Mouse (Mus musculus): ENCODE data around the gene Ubxn2a. TPM values are rescaled to one million over a fixed set of nuclear protein-coding genes. Genes with fewer than 3 reads are reported as not detected.
"Not testable (repeated sequence)": the region's sequence is repeated elsewhere in the genome, so short reads cannot be mapped to it uniquely, and the experiment has no call there.

Ubxn2a gene
- 33.7 and 35.7 TPM in 2 replicates for polyA plus RNA-seq (2015; fragmentation: Nextera tagmentation; extraction: Ambion mirVana)

DNA sequence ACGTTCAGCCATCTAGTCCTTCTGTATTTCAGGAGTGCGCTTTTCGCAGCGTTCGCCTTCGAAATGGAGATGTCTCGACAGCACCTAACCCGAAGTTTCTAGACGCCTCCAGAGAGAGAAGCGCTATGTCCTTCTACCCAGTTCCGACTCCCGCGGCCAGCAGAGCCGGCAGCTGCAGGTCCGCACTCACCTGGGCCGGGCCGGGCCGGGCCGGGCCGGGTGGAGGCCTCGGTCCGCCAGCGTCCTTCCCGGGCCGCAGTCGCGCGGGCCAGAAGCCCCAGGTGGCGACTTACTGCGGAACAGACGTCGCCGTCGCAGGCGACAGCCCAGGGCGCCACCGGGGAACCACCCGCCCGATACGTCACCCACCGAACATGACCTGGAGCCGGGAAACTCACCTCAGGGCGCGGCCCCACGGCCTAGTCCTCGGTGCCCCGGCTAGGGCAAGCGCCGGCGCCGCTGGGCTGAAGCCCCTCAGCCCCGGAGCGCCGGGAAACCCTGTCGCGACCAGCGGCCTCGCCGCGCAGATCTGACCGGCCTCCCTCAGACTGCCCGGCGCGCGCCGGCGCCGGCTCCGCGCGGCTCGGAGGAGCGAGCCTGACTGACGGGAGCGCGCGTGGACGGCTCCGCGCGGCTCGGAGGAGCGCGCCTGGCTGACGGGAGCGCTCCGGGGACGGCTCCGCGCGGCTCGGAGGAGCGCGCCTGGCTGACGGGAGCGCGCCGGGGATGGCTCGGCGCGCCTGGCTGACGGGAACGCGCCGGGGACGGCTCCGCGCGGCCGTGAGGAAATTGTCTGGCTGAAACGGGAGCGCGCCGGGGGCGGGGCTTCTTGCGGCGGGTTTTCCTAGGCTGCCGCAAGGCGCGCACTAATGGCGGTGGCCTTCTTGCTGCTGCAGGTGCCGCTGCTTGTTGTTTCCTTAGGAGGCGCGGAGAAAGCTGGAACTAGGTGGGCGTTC, at the start of gene Ubxn2a:
Ubxn2a (minus strand) TSS at position 755 of the 956 bp plus-strand sequence.
- Histone ChIP-seq H3K9ac (replicated peaks) (peak within 1 kb of the TSS; percentile 82), H3K4me2 (replicated peaks) (peak within 1 kb of the TSS; percentile 75), H3K9me3 (no peaks in the 10 kb centered on the region), H3K4me1 (replicated peaks) (peaks cover 3% of the 10 kb centered on the region; the same call in 1 of the 2 replicates), H3K27ac (peak within 1 kb of the TSS; percentile 85), H3K36me3 (no peaks in the 10 kb centered on the region), H3K4me3 (replicated peaks) (peak within 1 kb of the TSS; percentile 74), H3K27me3 (no peaks in the 10 kb centered on the region)
- ATAC-seq: peak; percentile 97
- WGBS: under 1% methylated on average over 124 of the region's 125 CpGs

GRCm38 (mm10) chr12:4953156-4953555, 45.7 kb upstream of the Ubxn2a start:
- Histone ChIP-seq H3K27ac (no peak overlapping the region), H3K27me3 (no peaks in the 10 kb centered on the region), H3K4me3 (replicated peaks) (no peak overlapping the region), H3K4me1 (replicated peaks) (no peaks in the 10 kb centered on the region), H3K9me3 (no peaks in the 10 kb centered on the region), H3K4me2 (replicated peaks) (no peak overlapping the region), H3K9ac (replicated peaks) (no peak overlapping the region), H3K36me3 (peaks cover 61% of the 10 kb centered on the region)
- WGBS: 89% methylated on average over 4 of the region's 4 CpGs
- ATAC-seq: no peak

- Histone ChIP-seq H3K9me3 (no peaks in the 10 kb centered on the region), H3K36me3 (peaks cover 68% of the 10 kb centered on the region), H3K4me1 (replicated peaks) (no peaks in the 10 kb centered on the region), H3K9ac (replicated peaks) (no peak overlapping the region), H3K27ac (no peak overlapping the region), H3K27me3 (no peaks in the 10 kb centered on the region), H3K4me2 (replicated peaks) (no peak overlapping the region), H3K4me3 (replicated peaks) (no peak overlapping the region)
- ATAC-seq: no peak
- WGBS: 97% methylated on average over 1 of the region's 1 CpGs
These were observed 44.8 kb upstream of the Ubxn2a start for GRCm38 (mm10) chr12:4952272-4952671.

- no peak for ATAC-seq
- Histone ChIP-seq H3K27ac (no peak overlapping the region), H3K9me3 (no peaks in the 10 kb centered on the region), H3K27me3 (no peaks in the 10 kb centered on the region), H3K4me1 (replicated peaks) (no peaks in the 10 kb centered on the region), H3K4me2 (replicated peaks) (no peak overlapping the region), H3K36me3 (no peaks in the 10 kb centered on the region), H3K4me3 (replicated peaks) (no peak overlapping the region), H3K9ac (replicated peaks) (no peak overlapping the region)
- WGBS: 96% methylated on average over 3 of the region's 3 CpGs
These were observed 23.5 kb upstream of the Ubxn2a start for GRCm38 (mm10) chr12:4930820-4931548.

DNA sequence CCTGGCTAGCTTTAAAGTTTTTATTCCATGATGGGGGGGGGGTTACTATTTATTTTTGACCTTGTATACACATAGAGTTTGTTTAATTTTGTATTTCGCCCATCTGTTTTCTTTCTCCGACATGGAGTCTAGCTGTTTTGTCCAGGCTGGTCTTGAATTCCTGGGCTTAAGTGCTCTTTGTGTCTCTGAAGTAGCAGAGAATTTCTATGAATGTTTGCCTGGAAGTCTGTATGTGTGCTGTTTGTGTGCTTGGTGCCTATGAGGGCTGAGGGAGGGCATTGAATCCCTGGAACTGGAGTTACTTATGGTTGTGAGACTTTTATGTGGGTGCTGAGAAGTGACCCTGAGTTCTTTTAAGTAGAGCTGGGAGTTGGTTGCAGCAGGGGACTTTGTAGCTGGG, 20.7 kb upstream of the Ubxn2a start:
- 97% methylated on average over 2 of the region's 2 CpGs for WGBS
- no peak overlapping the region for H3K4me2 ChIP-seq (replicated peaks)
- no peaks in the 10 kb centered on the region for H3K27me3 ChIP-seq
- H3K9me3 ChIP-seq: no peaks in the 10 kb centered on the region
- H3K27ac ChIP-seq: no peak overlapping the region
- no peaks in the 10 kb centered on the region for H3K36me3 ChIP-seq
- no peak for ATAC-seq
- H3K4me1 ChIP-seq (replicated peaks): no peaks in the 10 kb centered on the region
- H3K4me3 ChIP-seq (replicated peaks): no peak overlapping the region
- H3K9ac ChIP-seq (replicated peaks): no peak overlapping the region

- H3K4me1 ChIP-seq (replicated peaks): peaks cover 29% of the 10 kb centered on the region
- no peaks in the 10 kb centered on the region for H3K27me3 ChIP-seq
- H3K9me3 ChIP-seq: no peaks in the 10 kb centered on the region
- H3K4me3 ChIP-seq (replicated peaks): peak overlapping the region; percentile 96
- H3K4me2 ChIP-seq (replicated peaks): peak overlapping the region; percentile 85
- no peaks in the 10 kb centered on the region for H3K36me3 ChIP-seq
- H3K27ac ChIP-seq: peak overlapping the region; percentile 99
- peak overlapping the region; percentile 99 for H3K9ac ChIP-seq (replicated peaks)
- no peak; the same call in 1 of the 2 replicates for ATAC-seq
- under 1% methylated on average over 47 of the region's 48 CpGs for WGBS
These were observed 10.5 kb upstream of the Ubxn2a start for GRCm38 (mm10) chr12:4917805-4918591.

- H3K27me3 ChIP-seq: no peaks in the 10 kb centered on the region
- H3K9ac ChIP-seq (replicated peaks): peak within 1 kb of the TSS; percentile 99
- peak within 1 kb of the TSS; percentile 99 for H3K27ac ChIP-seq
- whole genome bisulfite sequencing: under 1% methylated on average over 73 of the region's 89 CpGs
- H3K4me3 ChIP-seq (replicated peaks): peak within 1 kb of the TSS; percentile 96
- peak; percentile 98 for ATAC-seq
- H3K9me3 ChIP-seq: no peaks in the 10 kb centered on the region
- peaks cover 29% of the 10 kb centered on the region for H3K4me1 ChIP-seq (replicated peaks)
- H3K4me2 ChIP-seq (replicated peaks): peak within 1 kb of the TSS; percentile 85
- no peaks in the 10 kb centered on the region for H3K36me3 ChIP-seq
These were observed 9.7 kb upstream of the Ubxn2a start, which contains the start of gene Atad2b for GRCm38 (mm10) chr12:4916994-4917804. Atad2b (plus strand) TSS chr12:4917353.

- ATAC-seq: no peak
- Histone ChIP-seq H3K4me3 (replicated peaks) (no peak overlapping the region), H3K9me3 (no peaks in the 10 kb centered on the region), H3K27me3 (no peaks in the 10 kb centered on the region), H3K9ac (replicated peaks) (no peak overlapping the region), H3K27ac (no peak overlapping the region), H3K4me1 (replicated peaks) (peaks cover 16% of the 10 kb centered on the region), H3K4me2 (replicated peaks) (no peak overlapping the region), H3K36me3 (no peaks in the 10 kb centered on the region)
- 86% methylated on average over 3 of the region's 3 CpGs for WGBS
These were observed 7.4 kb upstream of the Ubxn2a start for GRCm38 (mm10) chr12:4914944-4915343.

- WGBS: 16% methylated on average over 3 of the region's 3 CpGs
- Histone ChIP-seq H3K27ac (no peak overlapping the region), H3K9ac (replicated peaks) (no peak overlapping the region), H3K36me3 (no peaks in the 10 kb centered on the region), H3K4me1 (replicated peaks) (peaks cover 11% of the 10 kb centered on the region), H3K4me2 (replicated peaks) (no peak overlapping the region), H3K9me3 (no peaks in the 10 kb centered on the region), H3K27me3 (no peaks in the 10 kb centered on the region), H3K4me3 (replicated peaks) (no peak overlapping the region)
- no peak for ATAC-seq
These were observed 6.9 kb upstream of the Ubxn2a start for GRCm38 (mm10) chr12:4914441-4914840.

DNA sequence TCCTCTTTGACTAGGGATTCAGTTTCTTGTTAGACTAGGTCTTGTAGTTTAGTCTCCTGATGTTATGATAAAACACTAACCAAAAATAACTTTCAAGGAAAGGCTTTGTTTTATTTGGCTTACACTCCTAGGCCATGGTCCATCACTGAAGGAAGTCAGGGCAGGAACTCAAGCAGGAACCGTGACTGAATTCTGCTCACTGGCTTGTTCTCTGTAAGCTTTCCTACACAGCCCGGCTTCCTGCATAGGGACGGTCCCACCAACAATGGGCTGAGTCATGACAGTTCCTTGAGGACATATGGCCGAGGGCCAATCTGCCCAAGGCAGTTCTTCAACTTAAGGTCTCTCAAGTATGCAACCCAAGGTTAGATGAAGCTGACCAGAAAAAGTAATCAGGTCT, 4.2 kb upstream of the Ubxn2a start:
- no peaks in the 10 kb centered on the region for H3K4me1 ChIP-seq (replicated peaks)
- no peaks in the 10 kb centered on the region for H3K36me3 ChIP-seq
- no peak overlapping the region for H3K27ac ChIP-seq
- no peaks in the 10 kb centered on the region for H3K27me3 ChIP-seq
- H3K4me3 ChIP-seq (replicated peaks): no peak overlapping the region
- H3K4me2 ChIP-seq (replicated peaks): no peak overlapping the region
- H3K9me3 ChIP-seq: no peaks in the 10 kb centered on the region
- 91% methylated on average over 4 of the region's 4 CpGs for WGBS
- H3K9ac ChIP-seq (replicated peaks): no peak overlapping the region
- no peak for ATAC-seq

DNA sequence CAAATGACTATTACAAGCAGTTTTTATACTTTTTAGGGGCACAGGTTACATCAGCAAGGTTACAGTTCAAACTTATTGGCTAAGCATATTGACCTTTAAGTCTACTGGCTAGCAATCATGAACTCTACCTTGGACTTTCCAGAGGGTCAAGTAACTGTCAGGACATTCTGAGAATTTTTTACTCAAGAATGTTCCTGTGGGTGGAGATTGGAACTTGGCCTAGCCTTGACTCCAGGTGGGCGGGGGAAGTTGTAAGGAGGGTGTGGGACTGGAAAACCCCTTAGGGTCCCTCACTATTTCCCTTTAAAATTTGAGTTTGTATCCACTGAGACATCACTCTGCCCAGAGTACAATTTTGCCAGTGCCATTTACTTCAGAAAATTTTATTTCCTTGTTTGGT, 3.0 kb upstream of the Ubxn2a start:
- 95% methylated on average over 1 of the region's 1 CpGs for WGBS

More for the DNA sequence above, 3.0 kb upstream of the Ubxn2a start:
- ATAC-seq; H3K4me1 ChIP-seq (replicated peaks); H3K27ac ChIP-seq; H3K36me3 ChIP-seq; H3K4me2 ChIP-seq (replicated peaks); H3K9ac ChIP-seq (replicated peaks); H3K27me3 ChIP-seq; H3K9me3 ChIP-seq; H3K4me3 ChIP-seq (replicated peaks): not testable (repeated sequence)

All from midbrain, embryonic 13.5 days (tissue).